Mouse (Mus musculus): Measurements from ENCODE around the gene Oat.

Gene Oat

DNA sequence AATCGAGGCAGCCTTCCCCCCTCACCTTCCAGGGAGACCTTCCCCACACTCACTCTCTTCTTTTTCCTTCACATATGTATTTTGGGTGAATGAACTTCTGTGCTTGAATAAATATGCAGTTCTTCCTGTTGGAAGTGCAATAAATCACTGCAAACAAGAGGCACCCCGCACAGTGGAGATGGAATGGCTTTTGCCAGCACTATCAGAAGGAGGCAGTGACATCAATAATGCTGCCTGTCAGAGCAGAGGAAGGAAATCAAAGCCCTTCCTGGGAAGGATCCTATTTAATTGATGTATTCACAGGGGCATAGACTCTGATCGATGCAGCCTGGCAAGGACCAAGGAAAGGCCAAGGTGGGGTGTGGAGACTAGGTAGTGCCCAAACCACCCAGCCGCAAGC is 33.8 kb downstream of the Oat start:
- WGBS: 85% methylated on average over 4 of the region's 4 CpGs

DNA sequence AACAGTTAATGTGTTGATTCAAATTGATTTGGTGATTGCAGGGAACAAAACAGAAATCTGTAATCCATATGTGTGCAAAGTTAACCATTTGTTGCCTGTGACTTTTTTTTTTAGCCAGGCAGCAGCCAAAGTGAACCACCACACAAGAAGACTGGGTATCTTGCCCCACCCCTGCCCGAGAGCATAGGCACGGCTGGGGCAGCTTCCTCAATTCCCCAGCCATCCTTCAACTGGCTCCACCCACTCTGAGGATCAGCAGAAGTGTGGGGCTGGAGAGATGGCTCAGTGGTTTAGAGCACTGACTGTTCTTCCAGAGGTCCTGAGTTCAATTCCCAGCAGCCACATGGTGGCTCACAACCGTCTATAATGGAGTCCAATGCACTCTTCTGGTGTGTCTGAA is 34.6 kb downstream of the Oat start:
- 90% methylated on average over 3 of the region's 3 CpGs for WGBS

DNA sequence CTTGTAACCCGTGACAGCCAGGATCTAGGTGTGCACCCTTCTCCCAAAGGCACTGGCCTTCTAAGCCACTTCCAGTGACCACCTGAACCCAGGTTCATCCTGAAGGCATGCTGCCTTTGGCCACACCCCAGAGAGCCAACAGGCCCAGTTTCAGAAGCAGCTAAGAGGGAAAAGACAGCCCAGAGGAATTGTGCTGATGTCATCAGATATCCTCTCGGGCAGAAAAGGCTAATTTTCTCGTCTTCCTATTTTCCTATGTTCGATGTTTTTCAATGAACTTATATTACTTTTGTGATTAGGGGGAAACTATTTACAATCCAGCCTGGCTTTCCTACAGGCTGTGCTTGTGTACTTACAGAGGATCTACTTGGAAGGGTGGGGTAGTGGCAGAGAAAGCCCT is 35.6 kb downstream of the Oat start:
- 90% methylated on average over 4 of the region's 4 CpGs for WGBS

DNA sequence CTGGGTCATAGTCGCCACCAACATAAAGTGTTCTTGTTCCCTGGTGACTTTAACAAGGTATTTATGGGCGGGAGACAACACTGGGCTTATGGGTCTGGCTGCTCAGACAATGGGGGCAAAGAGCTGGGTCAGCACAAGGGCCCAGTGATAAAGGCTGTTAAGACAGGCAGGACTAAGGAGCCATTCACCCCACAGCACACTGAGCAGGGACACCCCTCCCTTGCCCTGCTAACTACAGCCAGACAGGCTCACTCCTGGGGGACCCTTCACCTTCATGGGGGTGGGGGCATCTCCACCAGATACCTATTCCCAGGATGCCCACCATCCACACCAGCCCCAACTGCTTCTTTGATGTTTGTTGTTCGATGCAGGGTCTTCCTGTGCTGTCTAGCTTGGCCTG is 47.0 kb downstream of the Oat start:
- WGBS: 80% methylated on average over 3 of the region's 3 CpGs

DNA sequence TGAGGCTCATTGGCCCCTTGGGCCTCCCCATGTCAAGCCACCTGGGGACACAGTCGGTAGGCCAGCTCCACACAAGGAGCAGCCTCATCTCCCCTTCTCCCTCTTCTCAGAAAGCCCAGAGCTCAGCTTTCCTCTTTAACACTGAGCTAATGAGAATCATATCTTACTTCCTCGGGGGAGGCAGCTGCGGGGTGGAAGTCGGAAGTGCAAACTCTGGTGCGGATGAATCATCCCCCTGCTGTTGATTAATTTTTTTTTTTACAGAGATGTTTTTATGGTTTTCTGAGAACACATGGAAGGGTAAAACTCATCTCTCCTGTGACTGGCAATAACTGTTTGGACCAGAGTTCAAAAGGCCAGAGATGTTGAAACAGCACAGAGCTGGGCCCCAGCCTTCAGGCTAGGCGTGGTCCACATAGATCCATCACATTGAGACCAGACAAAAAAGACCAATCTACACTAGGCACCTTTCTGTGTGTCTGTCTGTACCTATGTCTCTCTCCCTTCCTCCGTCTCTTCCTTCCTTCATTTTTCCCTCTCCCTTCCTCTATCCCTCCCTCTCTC is 62.7 kb downstream of the Oat start:
- WGBS: 62% methylated on average over 7 of the region's 7 CpGs

DNA sequence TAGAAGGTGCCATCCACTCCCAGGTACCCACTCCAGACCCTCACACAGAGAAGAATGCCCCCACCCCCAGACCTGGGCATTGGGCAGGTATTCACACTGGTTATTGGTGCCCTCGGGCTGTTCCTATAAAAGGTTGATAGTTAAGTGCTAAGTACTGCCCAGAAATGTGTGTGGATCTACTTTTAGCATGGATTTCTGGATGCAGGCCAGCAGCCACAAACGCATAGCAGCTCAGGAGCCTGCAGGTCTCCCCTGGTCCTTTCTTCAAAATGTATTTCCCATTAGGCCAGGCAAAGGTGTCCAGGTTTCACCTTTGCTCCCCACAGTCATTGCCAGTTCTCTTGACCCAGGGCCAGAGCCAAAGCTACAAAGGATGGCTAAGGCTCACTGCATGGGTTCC is 67.1 kb downstream of the Oat start:
- 50% methylated on average over 2 of the region's 2 CpGs for WGBS
